Mouse (Mus musculus): ENCODE measurements at regions not wholly inside any gene's neighbourhood (a gene's known extent, or its start where the extent isn't known, plus 50 kb on each side); places are given as distances from the start of the nearest gene placed in this dataset.

GRCm38 (mm10) chr10:9165598-9165997 lies 279.7 kb upstream of the Sash1 start:
- no peak for ATAC-seq (ENCODE audit: insufficient number of reproducible peaks, insufficient read depth, low FRiP score, low TSS enrichment, low read depth)
- H3K4me3 ChIP-seq (replicated peaks): no peak overlapping the region
- no peak overlapping the region for H3K27ac ChIP-seq
- no peaks in the 10 kb centered on the region for H3K36me3 ChIP-seq
- no peaks in the 10 kb centered on the region for H3K27me3 ChIP-seq
- no peak overlapping the region for H3K4me2 ChIP-seq
- whole genome bisulfite sequencing: 87% methylated on average over 12 of the region's 12 CpGs
- peaks cover 8% of the 10 kb centered on the region; the same call in 1 of the 2 replicates for H3K9me3 ChIP-seq
- no peak overlapping the region for H3K9ac ChIP-seq (replicated peaks)
- no peaks in the 10 kb centered on the region for H3K4me1 ChIP-seq (replicated peaks)

- no peak overlapping the region for H3K9ac ChIP-seq (replicated peaks)
- 91% methylated on average over 7 of the region's 7 CpGs for WGBS
- ATAC-seq (ENCODE audit: insufficient number of reproducible peaks, insufficient read depth, low FRiP score, low TSS enrichment, low read depth): no peak
- no peak overlapping the region for H3K27ac ChIP-seq
- H3K4me2 ChIP-seq: no peak overlapping the region
- no peaks in the 10 kb centered on the region for H3K4me1 ChIP-seq (replicated peaks)
- no peak overlapping the region for H3K4me3 ChIP-seq (replicated peaks)
- no peaks in the 10 kb centered on the region for H3K36me3 ChIP-seq
- H3K27me3 ChIP-seq: no peaks in the 10 kb centered on the region
- H3K9me3 ChIP-seq: peaks cover 8% of the 10 kb centered on the region; the same call in 1 of the 2 replicates
These were observed 278.5 kb upstream of the Sash1 start for GRCm38 (mm10) chr10:9164333-9164732.

GRCm38 (mm10) chr10:9161597-9161996 lies 275.7 kb upstream of the Sash1 start:
- Histone ChIP-seq H3K4me2 (no peak overlapping the region), H3K4me1 (replicated peaks) (no peaks in the 10 kb centered on the region), H3K9me3 (no peaks in the 10 kb centered on the region), H3K27ac (no peak overlapping the region), H3K36me3 (no peaks in the 10 kb centered on the region), H3K27me3 (no peaks in the 10 kb centered on the region), H3K4me3 (replicated peaks) (no peak overlapping the region), H3K9ac (replicated peaks) (no peak overlapping the region)
- 95% methylated on average over 7 of the region's 7 CpGs for WGBS
- no peak for ATAC-seq (ENCODE audit: insufficient number of reproducible peaks, insufficient read depth, low FRiP score, low TSS enrichment, low read depth)

GRCm38 (mm10) chr10:9157299-9158215 lies 271.7 kb upstream of the Sash1 start:
- Histone ChIP-seq H3K9me3 (no peaks in the 10 kb centered on the region), H3K9ac (replicated peaks) (no peak overlapping the region), H3K4me3 (replicated peaks) (no peak overlapping the region), H3K4me2 (no peak overlapping the region), H3K27me3 (no peaks in the 10 kb centered on the region), H3K36me3 (no peaks in the 10 kb centered on the region), H3K4me1 (replicated peaks) (no peaks in the 10 kb centered on the region), H3K27ac (no peak overlapping the region)
- WGBS: 80% methylated on average over 10 of the region's 10 CpGs
- no peak for ATAC-seq (ENCODE audit: insufficient number of reproducible peaks, insufficient read depth, low FRiP score, low TSS enrichment, low read depth)

- no peak overlapping the region for H3K4me3 ChIP-seq (replicated peaks)
- no peak overlapping the region for H3K4me2 ChIP-seq
- no peak overlapping the region for H3K27ac ChIP-seq
- H3K4me1 ChIP-seq (replicated peaks): peaks cover 4% of the 10 kb centered on the region; the same call in 1 of the 2 replicates
- no peak overlapping the region for H3K9ac ChIP-seq (replicated peaks)
- no peak for ATAC-seq (ENCODE audit: insufficient number of reproducible peaks, insufficient read depth, low FRiP score, low TSS enrichment, low read depth)
- no peaks in the 10 kb centered on the region for H3K36me3 ChIP-seq
- no peaks in the 10 kb centered on the region for H3K9me3 ChIP-seq
- WGBS: 78% methylated on average over 2 of the region's 2 CpGs
- H3K27me3 ChIP-seq: no peaks in the 10 kb centered on the region
These were observed 250.2 kb upstream of the Sash1 start for GRCm38 (mm10) chr10:9136099-9136498.

- no peaks in the 10 kb centered on the region for H3K27me3 ChIP-seq
- ATAC-seq (ENCODE audit: insufficient number of reproducible peaks, insufficient read depth, low FRiP score, low TSS enrichment, low read depth): no peak
- 76% methylated on average over 9 of the region's 9 CpGs for WGBS
These were observed 248.6 kb upstream of the Sash1 start for GRCm38 (mm10) chr10:9134293-9135021.

GRCm38 (mm10) chr10:9130061-9130460 lies 244.2 kb upstream of the Sash1 start:
- H3K27ac ChIP-seq: no peak overlapping the region
- no peak overlapping the region for H3K9ac ChIP-seq (replicated peaks)
- no peaks in the 10 kb centered on the region for H3K27me3 ChIP-seq
- no peaks in the 10 kb centered on the region for H3K9me3 ChIP-seq
- H3K4me1 ChIP-seq (replicated peaks): peaks cover 4% of the 10 kb centered on the region; the same call in 1 of the 2 replicates
- 58% methylated on average over 2 of the region's 2 CpGs for WGBS
- no peak overlapping the region for H3K4me2 ChIP-seq
- H3K4me3 ChIP-seq (replicated peaks): no peak overlapping the region
- H3K36me3 ChIP-seq: no peaks in the 10 kb centered on the region
- no peak for ATAC-seq (ENCODE audit: insufficient number of reproducible peaks, insufficient read depth, low FRiP score, low TSS enrichment, low read depth)

More at GRCm38 (mm10) chr10:9134293-9135021, 248.6 kb upstream of the Sash1 start:
- peaks cover 4% of the 10 kb centered on the region; the same call in 1 of the 2 replicates for H3K4me1 ChIP-seq (replicated peaks)
- no peak overlapping the region for H3K9ac ChIP-seq (replicated peaks)
- no peaks in the 10 kb centered on the region for H3K9me3 ChIP-seq
- no peak overlapping the region for H3K4me3 ChIP-seq (replicated peaks)
- no peak overlapping the region for H3K27ac ChIP-seq
- H3K36me3 ChIP-seq: no peaks in the 10 kb centered on the region
- H3K4me2 ChIP-seq: no peak overlapping the region

GRCm38 (mm10) chr10:9119249-9119648 lies 233.4 kb upstream of the Sash1 start:
- H3K4me1 ChIP-seq (replicated peaks): 0 out of 2 replicates have a peak, but pooled peaks cover 3% of the 10 kb centered on the region
- H3K4me3 ChIP-seq (replicated peaks): no peak overlapping the region
- no peaks in the 10 kb centered on the region for H3K9me3 ChIP-seq
- H3K4me2 ChIP-seq: no peak overlapping the region
- ATAC-seq (ENCODE audit: insufficient number of reproducible peaks, insufficient read depth, low FRiP score, low TSS enrichment, low read depth): no peak
- no peak overlapping the region for H3K9ac ChIP-seq (replicated peaks)
- no peaks in the 10 kb centered on the region for H3K27me3 ChIP-seq
- H3K36me3 ChIP-seq: no peaks in the 10 kb centered on the region
- WGBS: 11% methylated on average over 4 of the region's 4 CpGs
- H3K27ac ChIP-seq: no peak overlapping the region

- H3K27me3 ChIP-seq: no peaks in the 10 kb centered on the region
- H3K9ac ChIP-seq (replicated peaks): no peak overlapping the region
- H3K4me1 ChIP-seq (replicated peaks): 0 out of 2 replicates have a peak, but pooled peaks cover 3% of the 10 kb centered on the region
- peak overlapping the region; percentile 45 for H3K4me2 ChIP-seq
- no peak for ATAC-seq (ENCODE audit: insufficient number of reproducible peaks, insufficient read depth, low FRiP score, low TSS enrichment, low read depth)
- no peaks in the 10 kb centered on the region for H3K9me3 ChIP-seq
- H3K4me3 ChIP-seq (replicated peaks): peak overlapping the region; percentile 16; the same call in 1 of the 2 replicates
- 40% methylated on average over 14 of the region's 14 CpGs for WGBS
- no peaks in the 10 kb centered on the region for H3K36me3 ChIP-seq
- H3K27ac ChIP-seq: no peak overlapping the region
These were observed 232.0 kb upstream of the Sash1 start for GRCm38 (mm10) chr10:9117648-9118551.

- Histone ChIP-seq H3K27ac (no peak overlapping the region), H3K4me3 (replicated peaks) (no peak overlapping the region)
- WGBS: 93% methylated on average over 7 of the region's 7 CpGs
These were observed 231.3 kb upstream of the Sash1 start for GRCm38 (mm10) chr10:9117134-9117533.

More at GRCm38 (mm10) chr10:9117134-9117533, 231.3 kb upstream of the Sash1 start:
- ATAC-seq (ENCODE audit: insufficient number of reproducible peaks, insufficient read depth, low FRiP score, low TSS enrichment, low read depth): no peak
- Histone ChIP-seq H3K4me1 (replicated peaks) (0 out of 2 replicates have a peak, but pooled peaks cover 3% of the 10 kb centered on the region), H3K9me3 (no peaks in the 10 kb centered on the region), H3K9ac (replicated peaks) (no peak overlapping the region), H3K4me2 (peak overlapping the region; percentile 45; the same call in 1 of the 2 replicates), H3K36me3 (no peaks in the 10 kb centered on the region), H3K27me3 (no peaks in the 10 kb centered on the region)

All from limb, embryonic 12.5 days (tissue).